Mouse (Mus musculus) cerebellum, adult 8-10 months (tissue): ENCODE results near the gene Mrvi1.

Experiments used
- DNase-seq: peaks from one replicate; pipeline ENCODE4 v3.0.0; 2022

Gene Mrvi1

GRCm38 (mm10) chr7:110977699-110978392, 4.4 kb downstream of the Mrvi1 start:
- DNase-seq: no peak

- DNase-seq: no peak
Measured at GRCm38 (mm10) chr7:110973450-110973849, 8.8 kb downstream of the Mrvi1 start.

- no peak for DNase-seq
Measured at GRCm38 (mm10) chr7:110972796-110973195, 9.5 kb downstream of the Mrvi1 start.

GRCm38 (mm10) chr7:110967373-110967772, 14.9 kb downstream of the Mrvi1 start:
- no peak for DNase-seq

- DNase-seq: no peak
Measured at GRCm38 (mm10) chr7:110966853-110967252, 15.4 kb downstream of the Mrvi1 start.

GRCm38 (mm10) chr7:110965387-110965786, 16.9 kb downstream of the Mrvi1 start:
- no peak for DNase-seq

- DNase-seq: no peak
Measured at GRCm38 (mm10) chr7:110963655-110963997, 18.6 kb downstream of the Mrvi1 start.

GRCm38 (mm10) chr7:110962943-110963654, 19.2 kb downstream of the Mrvi1 start:
- DNase-seq: no peak

GRCm38 (mm10) chr7:110962497-110962896, 19.8 kb downstream of the Mrvi1 start:
- DNase-seq: no peak

GRCm38 (mm10) chr7:110956422-110957170, 25.7 kb downstream of the Mrvi1 start:
- DNase-seq: no peak

GRCm38 (mm10) chr7:110955576-110955975, 26.7 kb downstream of the Mrvi1 start:
- no peak for DNase-seq

- no peak for DNase-seq
Measured at GRCm38 (mm10) chr7:110954072-110954858, 28.0 kb downstream of the Mrvi1 start.

- DNase-seq: no peak
Measured at GRCm38 (mm10) chr7:110953210-110953609, 29.1 kb downstream of the Mrvi1 start.

- DNase-seq: no peak
Measured at GRCm38 (mm10) chr7:110950621-110950925, 31.7 kb downstream of the Mrvi1 start.

- no peak for DNase-seq
Measured at GRCm38 (mm10) chr7:110949785-110950620, 32.3 kb downstream of the Mrvi1 start.

- no peak for DNase-seq
Measured at GRCm38 (mm10) chr7:110948579-110948978, 33.7 kb downstream of the Mrvi1 start.

GRCm38 (mm10) chr7:110947616-110948015, 34.6 kb downstream of the Mrvi1 start:
- DNase-seq: no peak

GRCm38 (mm10) chr7:110946731-110947130, 35.5 kb downstream of the Mrvi1 start:
- no peak for DNase-seq

- no peak for DNase-seq
Measured at GRCm38 (mm10) chr7:110944321-110944720, 37.9 kb downstream of the Mrvi1 start.

GRCm38 (mm10) chr7:110941701-110942530, 40.3 kb downstream of the Mrvi1 start:
- DNase-seq: no peak

GRCm38 (mm10) chr7:110941116-110941521, 41.1 kb downstream of the Mrvi1 start:
- DNase-seq: no peak
